Mouse (Mus musculus) heart, embryonic 12.5 days (tissue): ENCODE data around the gene 1600014C10Rik. TPM values are rescaled to one million over a fixed set of nuclear protein-coding genes. Genes with fewer than 3 reads are reported as not detected.

ENCODE experiments used
- ATAC-seq: fragments of 200-750 bp; cut with Nextera tagmentation; 2 replicates; pipeline ENCODE4 v1.8.0; 2017; ENCODE audit warnings: moderate TSS enrichment, moderate library complexity; ENCODE audit not compliant: insufficient number of reproducible peaks, low FRiP score
- H3K27ac ChIP-seq: fragments of 300-500 bp; sonication (generic); 2 replicates; pipeline ENCODE4 v1.5.1; 2016; ENCODE audit warnings: mild to moderate bottlenecking, moderate library complexity; ENCODE audit not compliant: poor library complexity, severe bottlenecking
- H3K27me3 ChIP-seq: fragments of 300-500 bp; sonication (generic); replicated peaks from 2 replicates; pipeline ENCODE4 v1.6.1; 2016; ENCODE audit warnings: mild to moderate bottlenecking, moderate library complexity
- H3K36me3 ChIP-seq: fragments of 300-500 bp; sonication (generic); 2 replicates; pipeline ENCODE4 v1.6.1; 2016; ENCODE audit warnings: mild to moderate bottlenecking, moderate library complexity
- H3K4me1 ChIP-seq: fragments of 300-500 bp; sonication (generic); replicated peaks from 2 replicates; pipeline ENCODE4 v1.6.1; 2016; ENCODE audit warnings: mild to moderate bottlenecking
- H3K4me2 ChIP-seq: fragments of 300-500 bp; sonication (generic); 2 replicates; pipeline ENCODE4 v1.6.1; 2016; ENCODE audit warnings: mild to moderate bottlenecking, moderate library complexity
- H3K4me3 ChIP-seq: fragments of 300-500 bp; sonication (generic); 2 replicates; pipeline ENCODE4 v1.5.1; 2016; ENCODE audit warnings: mild to moderate bottlenecking
- H3K9ac ChIP-seq: fragments of 300-500 bp; sonication (generic); 2 replicates; pipeline ENCODE4 v1.6.1; 2016; ENCODE audit warnings: mild to moderate bottlenecking, moderate library complexity
- H3K9me3 ChIP-seq: fragments of 300-500 bp; sonication (generic); replicated peaks from 2 replicates; pipeline ENCODE4 v1.6.1; 2016; ENCODE audit warnings: mild to moderate bottlenecking, moderate library complexity
- WGBS: fragments of 180-500 bp; shearing (Covaris S2); methylation state at CpG from one replicate; pipeline ENCODE4 v1.1.7; 2016; 5-methylcytosine and 5-hydroxymethylcytosine counted together
- polyA plus RNA-seq: library from polyadenylated mRNA; unstranded; fragments of >200 nt; fragmentation: Nextera tagmentation; extraction: Ambion mirVana; gene quantifications from 2 replicates; pipeline ENCODE4 v1.2.1, GENCODE M21; 2016

Gene 1600014C10Rik
- 13.5 and 14.1 TPM in 2 replicates for polyA plus RNA-seq

DNA sequence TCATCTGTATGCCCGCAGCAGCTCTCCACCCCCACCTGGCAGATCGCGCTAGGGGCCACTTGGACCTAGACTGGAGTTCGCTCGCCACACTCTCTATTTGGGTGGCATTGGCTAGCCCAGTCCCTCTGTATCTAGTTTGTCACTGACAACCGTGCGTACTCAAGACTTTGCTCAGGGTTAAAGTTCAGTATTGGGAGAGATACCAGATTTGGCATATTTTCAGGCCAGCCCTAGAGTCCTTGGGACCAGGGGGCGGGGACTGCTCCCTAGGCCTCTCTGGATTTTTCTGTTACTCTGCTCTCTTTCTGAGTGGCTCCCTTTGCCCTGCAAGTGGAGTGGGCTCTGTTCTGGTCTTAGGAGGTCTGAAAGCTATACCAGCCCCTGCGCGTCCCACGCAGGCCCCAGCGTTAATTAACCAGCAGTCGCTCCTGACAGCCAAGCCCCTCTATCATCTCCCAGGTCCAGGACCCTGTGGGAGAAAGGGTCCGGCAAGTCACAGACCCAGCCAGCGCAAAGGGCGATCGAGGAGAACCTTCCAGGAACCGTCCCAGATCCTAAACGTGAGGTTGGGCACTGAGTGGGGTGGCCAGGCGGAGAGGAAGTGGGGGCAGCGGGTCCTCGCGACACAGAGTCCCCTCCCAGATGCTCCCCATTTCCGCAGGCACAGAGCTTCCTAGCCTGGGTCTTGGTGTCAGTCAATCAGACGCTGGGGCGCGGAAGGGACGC is at the start of gene 1600014C10Rik:
TSS of gene 1600014C10Rik (plus strand) at position 256 of the 726 bp plus-strand sequence.
- Histone ChIP-seq H3K4me2 (peak within 1 kb of the TSS; percentile 88), H3K27me3 (no peaks in the 10 kb centered on the region), H3K36me3 (no peaks in the 10 kb centered on the region), H3K9me3 (no peaks in the 10 kb centered on the region), H3K4me3 (peak within 1 kb of the TSS; percentile 63), H3K27ac (peak within 1 kb of the TSS; percentile 76), H3K9ac (peak within 1 kb of the TSS; percentile 76), H3K4me1 (peaks cover 13% of the 10 kb centered on the region)
- WGBS: 3% methylated on average over 28 of the region's 28 CpGs
- ATAC-seq: peak; percentile 61

DNA sequence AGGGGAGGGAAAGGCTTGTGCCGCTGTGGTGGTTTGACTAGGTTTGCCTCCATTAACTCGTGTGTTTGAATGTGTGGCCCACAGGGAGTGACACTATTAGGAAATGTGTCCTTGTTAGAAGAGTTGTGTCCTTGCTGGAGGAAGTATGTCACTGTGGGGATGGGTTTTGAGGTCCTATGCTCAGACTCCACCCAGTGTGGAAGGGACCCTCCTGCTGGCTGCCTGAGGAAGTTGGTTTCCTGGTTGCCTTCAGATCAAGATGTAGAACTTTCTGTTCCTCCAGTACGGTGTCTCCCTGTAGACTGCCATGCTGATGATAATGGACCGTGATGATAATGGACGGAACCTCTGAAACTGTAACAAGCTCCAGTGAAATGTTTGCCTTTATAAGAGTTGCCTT is 48.5 kb upstream of the 1600014C10Rik start:
- Histone ChIP-seq H3K9me3 (no peaks in the 10 kb centered on the region), H3K9ac (no peak overlapping the region), H3K4me1 (no peaks in the 10 kb centered on the region), H3K4me2 (no peak overlapping the region), H3K27me3 (no peaks in the 10 kb centered on the region), H3K36me3 (no peaks in the 10 kb centered on the region), H3K4me3 (no peak overlapping the region), H3K27ac (no peak overlapping the region)
- ATAC-seq: no peak
- WGBS: 84% methylated on average over 5 of the region's 5 CpGs

DNA sequence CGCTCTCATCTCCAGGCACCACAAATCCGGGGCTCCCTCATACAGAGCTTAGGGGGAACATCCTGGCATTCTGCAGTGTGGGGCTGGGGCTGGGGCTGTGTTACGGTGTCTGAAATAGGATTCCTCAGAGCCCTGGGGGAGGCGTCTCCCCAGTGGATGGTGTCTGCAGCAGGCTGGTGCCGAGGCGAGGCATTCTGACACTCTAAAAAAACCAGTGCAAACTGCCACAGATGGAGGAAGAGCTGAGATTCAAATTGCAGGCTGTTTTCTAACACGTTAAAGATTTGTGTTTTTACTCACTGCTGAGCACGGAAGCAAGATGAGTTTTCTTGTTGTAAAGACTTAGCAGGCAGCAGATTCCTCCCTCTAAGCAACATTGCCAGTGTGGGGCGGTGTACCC is 42.7 kb upstream of the 1600014C10Rik start:
- Histone ChIP-seq H3K4me1 (no peaks in the 10 kb centered on the region; the same call in 1 of the 2 replicates), H3K36me3 (no peaks in the 10 kb centered on the region), H3K27ac (no peak overlapping the region), H3K9me3 (no peaks in the 10 kb centered on the region), H3K4me3 (no peak overlapping the region), H3K27me3 (no peaks in the 10 kb centered on the region), H3K4me2 (no peak overlapping the region), H3K9ac (no peak overlapping the region)
- ATAC-seq: no peak
- 34% methylated on average over 9 of the region's 9 CpGs for WGBS

DNA sequence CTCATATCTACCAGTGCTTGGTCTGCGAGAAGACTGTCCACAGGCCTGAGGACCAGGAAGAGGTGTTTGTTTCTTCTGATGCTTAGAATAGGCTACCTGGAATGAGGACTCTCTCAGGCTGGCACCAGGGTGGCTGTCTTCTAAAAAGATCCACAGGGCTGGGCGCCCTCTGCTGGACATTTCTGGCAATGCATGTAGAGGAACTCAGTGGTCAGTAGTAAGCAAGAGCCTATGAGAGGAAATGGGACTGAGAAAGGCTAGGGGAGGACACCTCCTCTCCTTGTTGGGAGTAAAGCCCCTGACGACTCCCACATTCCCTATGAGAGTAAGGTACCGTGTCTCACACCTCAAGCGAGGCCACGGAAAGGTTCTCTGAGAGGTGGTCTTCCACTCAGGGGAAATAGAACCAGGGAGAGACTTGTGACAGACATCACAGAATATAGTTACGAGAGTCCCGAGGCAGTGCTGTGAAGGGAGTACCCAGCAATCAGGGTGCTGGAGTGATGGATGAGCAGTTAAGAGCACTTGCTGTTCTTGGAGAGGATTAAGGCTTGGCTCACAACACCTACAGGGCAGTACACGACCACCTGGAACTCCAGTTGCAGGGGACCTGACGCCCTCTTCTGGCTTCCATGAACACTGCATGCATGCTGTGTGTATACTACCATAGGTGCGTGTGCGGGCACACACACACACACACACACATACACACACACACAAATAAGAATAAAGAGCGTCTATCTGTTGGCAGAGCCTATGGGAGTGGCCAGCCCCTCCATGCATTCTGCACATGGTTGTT is 41.1 kb upstream of the 1600014C10Rik start:
- H3K9me3 ChIP-seq: no peaks in the 10 kb centered on the region
- no peaks in the 10 kb centered on the region for H3K27me3 ChIP-seq
- no peak overlapping the region for H3K4me3 ChIP-seq
- H3K4me1 ChIP-seq: no peaks in the 10 kb centered on the region; the same call in 1 of the 2 replicates
- no peak overlapping the region for H3K4me2 ChIP-seq
- no peak overlapping the region for H3K27ac ChIP-seq
- no peaks in the 10 kb centered on the region for H3K36me3 ChIP-seq
- ATAC-seq: no peak
- WGBS: 60% methylated on average over 13 of the region's 13 CpGs
- H3K9ac ChIP-seq: no peak overlapping the region

DNA sequence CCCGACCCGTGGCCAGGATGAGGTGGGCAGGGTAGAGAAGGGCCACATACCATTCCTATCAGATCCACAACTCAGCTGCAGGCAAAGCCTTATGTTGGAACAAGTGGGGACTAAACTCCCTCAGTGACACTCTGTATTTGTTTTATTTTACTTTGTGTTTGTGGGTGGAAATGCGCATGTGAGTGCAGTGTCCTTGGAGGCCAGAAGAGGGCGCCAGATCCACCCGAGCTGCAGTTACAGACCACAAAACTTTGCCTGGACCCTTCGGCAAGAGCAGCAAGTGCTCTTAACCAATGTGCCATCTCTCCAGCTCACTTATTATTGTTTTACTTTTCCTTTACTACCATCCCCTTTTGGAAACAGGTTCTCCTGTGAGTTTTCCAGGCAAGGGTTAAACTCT is 35.5 kb upstream of the 1600014C10Rik start:
- H3K36me3 ChIP-seq: no peaks in the 10 kb centered on the region
- H3K4me3 ChIP-seq: no peak overlapping the region
- H3K4me2 ChIP-seq: no peak overlapping the region
- H3K27ac ChIP-seq: no peak overlapping the region
- no peaks in the 10 kb centered on the region for H3K4me1 ChIP-seq
- no peak overlapping the region for H3K9ac ChIP-seq
- H3K27me3 ChIP-seq: no peaks in the 10 kb centered on the region
- no peak for ATAC-seq
- WGBS: 78% methylated on average over 6 of the region's 6 CpGs
- H3K9me3 ChIP-seq: peaks cover 5% of the 10 kb centered on the region; the same call in 1 of the 2 replicates

DNA sequence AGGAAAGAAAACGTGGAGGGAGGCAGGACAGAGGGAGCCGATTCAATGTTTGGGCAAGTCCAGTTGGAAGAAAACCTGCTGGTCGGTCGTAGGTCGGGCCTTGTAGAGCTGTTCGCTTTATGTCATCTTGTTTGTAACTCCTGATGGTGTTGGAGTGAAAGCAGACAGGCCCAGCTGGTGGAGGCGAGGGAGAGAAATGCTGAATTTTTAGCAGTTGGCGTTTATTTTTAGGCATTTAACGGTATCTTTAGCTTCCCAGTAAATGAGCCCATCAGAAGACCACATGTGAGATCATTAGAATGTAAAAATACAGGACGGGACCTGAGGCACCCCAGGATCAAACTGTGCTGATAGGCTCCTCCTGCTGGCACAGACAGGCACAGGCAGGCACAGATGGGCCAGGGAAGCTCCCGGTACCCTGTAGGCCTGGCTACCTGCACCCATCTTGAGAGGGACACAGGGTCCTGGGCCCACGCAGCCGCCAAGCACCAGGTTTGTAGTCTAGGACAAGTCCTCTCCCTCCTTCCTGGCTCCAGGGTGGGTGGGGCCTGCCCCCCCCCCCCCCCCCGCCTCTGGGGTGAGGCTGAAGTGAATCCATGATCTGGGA is 31.2 kb upstream of the 1600014C10Rik start:
- peaks cover 5% of the 10 kb centered on the region; the same call in 1 of the 2 replicates for H3K9me3 ChIP-seq
- no peak overlapping the region for H3K4me3 ChIP-seq
- WGBS: 52% methylated on average over 14 of the region's 14 CpGs

DNA sequence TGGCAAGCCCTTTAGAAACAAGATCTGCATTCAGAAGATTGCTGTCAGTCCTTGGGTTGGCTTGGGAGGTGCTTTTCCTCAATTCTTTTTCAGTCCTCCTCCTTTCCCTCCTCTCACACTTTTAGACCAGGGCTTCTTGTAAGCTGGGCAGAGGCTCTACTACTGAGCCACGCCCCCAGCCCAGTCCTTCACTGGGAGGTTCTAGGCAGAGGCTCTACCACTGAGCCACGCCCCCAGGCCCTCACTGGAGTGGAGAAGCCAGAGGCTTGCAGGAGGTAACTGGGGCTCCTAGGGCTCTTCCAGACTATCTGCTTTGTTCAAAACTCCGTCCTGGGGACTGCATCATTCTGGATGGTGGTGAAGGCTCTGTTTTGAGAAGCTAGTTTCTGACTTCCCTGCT is 30.4 kb upstream of the 1600014C10Rik start:
- H3K27ac ChIP-seq: no peak overlapping the region
- no peak overlapping the region for H3K9ac ChIP-seq
- no peaks in the 10 kb centered on the region for H3K27me3 ChIP-seq
- 70% methylated on average over 3 of the region's 3 CpGs for WGBS
- no peak overlapping the region for H3K4me2 ChIP-seq
- H3K9me3 ChIP-seq: peaks cover 1% of the 10 kb centered on the region; the same call in 1 of the 2 replicates
- H3K4me3 ChIP-seq: no peak overlapping the region
- H3K4me1 ChIP-seq: no peaks in the 10 kb centered on the region
- ATAC-seq: no peak
- no peaks in the 10 kb centered on the region for H3K36me3 ChIP-seq

More for the DNA sequence above, 31.2 kb upstream of the 1600014C10Rik start:
- no peaks in the 10 kb centered on the region for H3K27me3 ChIP-seq
- no peak for ATAC-seq
- no peaks in the 10 kb centered on the region for H3K4me1 ChIP-seq
- H3K27ac ChIP-seq: no peak overlapping the region
- H3K9ac ChIP-seq: no peak overlapping the region
- H3K36me3 ChIP-seq: no peaks in the 10 kb centered on the region
- H3K4me2 ChIP-seq: no peak overlapping the region

DNA sequence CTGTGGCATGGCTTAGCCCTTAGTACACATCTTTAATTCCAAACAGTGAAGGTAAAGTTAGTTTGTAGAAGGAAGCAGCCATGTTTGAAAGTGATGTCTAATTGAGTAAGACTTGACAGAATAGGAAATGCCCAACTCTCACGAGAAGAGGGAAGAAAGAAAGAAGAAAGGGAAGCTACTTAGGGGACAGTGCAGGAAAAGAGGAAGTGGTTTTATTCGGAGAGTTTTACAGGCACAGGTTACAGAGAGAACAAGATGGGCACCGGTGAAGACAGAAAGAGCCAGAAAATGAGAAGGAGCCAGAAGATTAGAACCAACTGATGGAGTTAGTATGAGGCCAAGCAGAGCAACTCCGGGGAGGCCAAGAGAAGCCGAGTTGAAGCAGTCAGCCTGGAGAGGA is 27.2 kb upstream of the 1600014C10Rik start:
- no peak overlapping the region for H3K4me3 ChIP-seq
- WGBS: 69% methylated on average over 5 of the region's 5 CpGs

DNA sequence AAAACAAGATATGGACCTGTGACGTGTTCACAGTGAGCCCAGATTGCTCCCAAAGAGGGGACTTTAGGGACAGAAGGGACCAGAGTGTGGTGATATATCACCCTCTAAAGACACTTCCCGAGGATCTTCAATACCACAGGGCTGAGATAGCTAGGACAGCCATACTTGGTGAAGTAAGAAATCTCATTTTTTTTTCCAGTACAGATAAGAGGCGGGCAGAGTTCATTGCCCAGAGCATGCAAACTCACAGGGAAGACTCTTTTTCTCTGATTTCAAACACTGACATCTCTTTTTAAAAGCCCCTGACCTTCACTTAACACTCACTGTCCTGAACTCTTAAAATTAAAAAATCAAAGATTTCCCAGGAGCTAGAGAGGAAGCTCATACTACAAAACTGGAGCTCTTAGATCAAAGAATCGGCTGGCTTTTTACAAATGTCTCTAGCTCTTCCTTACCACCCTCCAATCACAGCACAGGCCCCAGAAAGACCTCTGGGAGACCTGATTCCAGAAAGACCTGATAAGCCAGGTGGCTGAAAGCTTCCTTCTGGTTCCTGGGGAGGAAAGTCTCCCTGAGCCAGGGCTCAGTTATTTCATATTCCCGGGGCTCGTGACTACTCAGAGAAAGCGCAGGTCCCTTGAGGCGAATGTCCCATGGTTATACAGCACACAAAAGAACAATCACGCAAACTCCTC is 24.1 kb upstream of the 1600014C10Rik start:
- H3K9me3 ChIP-seq: peaks cover 3% of the 10 kb centered on the region; the same call in 1 of the 2 replicates
- no peak for ATAC-seq
- H3K4me3 ChIP-seq: no peak overlapping the region
- no peak overlapping the region for H3K9ac ChIP-seq
- no peaks in the 10 kb centered on the region for H3K4me1 ChIP-seq
- H3K4me2 ChIP-seq: no peak overlapping the region
- 60% methylated on average over 9 of the region's 9 CpGs for WGBS
- H3K27ac ChIP-seq: no peak overlapping the region
- H3K27me3 ChIP-seq: no peaks in the 10 kb centered on the region
- no peaks in the 10 kb centered on the region for H3K36me3 ChIP-seq

More for the DNA sequence above, 27.2 kb upstream of the 1600014C10Rik start:
- ATAC-seq: no peak
- no peaks in the 10 kb centered on the region for H3K4me1 ChIP-seq
- no peak overlapping the region for H3K27ac ChIP-seq
- H3K9ac ChIP-seq: no peak overlapping the region
- H3K36me3 ChIP-seq: no peaks in the 10 kb centered on the region
- H3K4me2 ChIP-seq: no peak overlapping the region
- no peaks in the 10 kb centered on the region for H3K27me3 ChIP-seq
- H3K9me3 ChIP-seq: no peaks in the 10 kb centered on the region

DNA sequence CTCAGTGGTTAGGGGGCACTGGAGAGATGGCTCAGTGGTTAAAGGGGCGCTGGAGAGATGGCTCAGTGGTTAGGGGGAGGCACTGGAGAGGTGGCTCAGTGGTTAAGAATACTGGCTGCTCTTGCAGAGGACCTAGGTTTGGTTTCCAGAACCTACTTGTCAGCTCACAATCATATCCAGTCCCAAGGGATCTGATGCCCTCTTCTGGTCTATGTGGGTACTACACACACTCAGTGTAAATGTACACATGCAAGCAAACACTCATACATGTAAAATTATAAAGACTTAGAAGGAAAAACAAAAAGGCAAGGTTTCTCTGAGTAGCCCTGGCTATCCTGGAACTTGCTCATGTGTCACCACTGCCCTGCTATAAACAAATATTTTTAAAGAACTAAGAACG is 21.6 kb upstream of the 1600014C10Rik start:
- no peak overlapping the region for H3K4me2 ChIP-seq
- no peak overlapping the region for H3K9ac ChIP-seq
- ATAC-seq: no peak
- 89% methylated on average over 2 of the region's 2 CpGs for WGBS
- no peaks in the 10 kb centered on the region for H3K4me1 ChIP-seq
- H3K27me3 ChIP-seq: no peaks in the 10 kb centered on the region; the same call in 1 of the 2 replicates
- H3K4me3 ChIP-seq: no peak overlapping the region
- H3K9me3 ChIP-seq: peaks cover 3% of the 10 kb centered on the region; the same call in 1 of the 2 replicates
- no peak overlapping the region for H3K27ac ChIP-seq
- no peaks in the 10 kb centered on the region for H3K36me3 ChIP-seq
